Mouse (Mus musculus): ENCODE measurements around the gene Hint1.
"Not testable (repeated sequence)": the region's sequence is repeated elsewhere in the genome, so short reads cannot be mapped to it uniquely, and the experiment has no call there.

Hint1 gene

DNA sequence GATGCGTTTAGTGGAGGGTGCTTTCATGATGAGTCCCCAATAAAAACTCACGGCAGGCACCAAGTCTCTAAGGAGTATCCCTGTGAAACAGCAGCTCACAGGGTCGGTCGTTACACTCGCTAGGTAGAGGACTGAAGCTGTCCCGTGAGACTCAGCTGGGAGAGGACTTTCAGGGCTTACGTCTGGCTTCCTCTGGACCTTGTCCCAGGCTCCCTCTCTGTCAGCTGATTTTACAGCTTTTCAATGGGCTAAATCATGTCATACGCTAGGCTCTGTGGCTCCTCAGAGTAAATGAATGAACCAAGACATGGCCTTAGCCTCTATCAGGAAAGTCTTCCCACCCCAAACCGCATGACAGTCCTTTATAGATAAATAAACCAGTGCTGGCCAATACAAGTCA, 28.4 kb downstream of the Hint1 start:
- no peak for DNase-seq (ENCODE audit: low spot score in 2 of 2)

DNA sequence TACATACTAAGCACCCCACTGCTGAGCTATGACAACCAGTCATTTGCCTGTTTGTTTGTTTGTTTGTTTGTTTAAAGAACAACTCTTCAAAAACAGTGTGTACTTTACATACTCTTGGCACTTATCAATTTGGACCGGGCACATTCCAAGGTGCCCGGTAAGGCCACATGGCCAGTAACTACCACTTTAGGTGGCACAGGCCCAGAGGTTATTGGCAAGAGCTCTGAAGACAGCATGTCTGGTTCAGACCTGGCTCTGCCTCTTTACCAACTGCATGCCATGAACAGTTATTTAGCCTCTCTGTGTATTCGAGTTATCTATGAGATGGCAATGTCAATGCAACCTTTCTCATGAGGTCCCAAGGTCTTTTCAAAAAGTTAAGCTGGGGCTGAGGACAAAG, 30.5 kb downstream of the Hint1 start:
- not testable (repeated sequence) for DNase-seq (ENCODE audit: low spot score in 2 of 2)

DNA sequence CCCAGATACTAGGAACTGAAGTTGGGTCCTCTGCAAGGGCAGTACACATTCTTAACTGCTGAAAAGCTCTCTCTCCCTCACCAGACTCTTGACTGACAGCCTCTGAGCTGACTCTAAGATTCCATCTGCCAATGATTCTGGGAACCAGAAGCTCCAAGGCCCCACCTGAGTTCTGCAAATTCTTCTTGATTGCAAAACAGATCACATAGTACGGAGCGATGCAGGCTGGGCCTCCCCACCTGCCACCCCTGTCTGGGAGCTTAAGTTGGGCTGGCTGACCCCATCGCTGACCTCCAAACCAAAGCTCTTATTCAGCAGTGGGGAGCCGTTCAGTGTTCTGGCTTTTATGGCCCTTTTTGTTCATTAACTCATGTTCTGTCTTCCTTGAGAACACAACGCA, 31.3 kb downstream of the Hint1 start:
- DNase-seq (ENCODE audit: low spot score in 2 of 2): no peak

DNA sequence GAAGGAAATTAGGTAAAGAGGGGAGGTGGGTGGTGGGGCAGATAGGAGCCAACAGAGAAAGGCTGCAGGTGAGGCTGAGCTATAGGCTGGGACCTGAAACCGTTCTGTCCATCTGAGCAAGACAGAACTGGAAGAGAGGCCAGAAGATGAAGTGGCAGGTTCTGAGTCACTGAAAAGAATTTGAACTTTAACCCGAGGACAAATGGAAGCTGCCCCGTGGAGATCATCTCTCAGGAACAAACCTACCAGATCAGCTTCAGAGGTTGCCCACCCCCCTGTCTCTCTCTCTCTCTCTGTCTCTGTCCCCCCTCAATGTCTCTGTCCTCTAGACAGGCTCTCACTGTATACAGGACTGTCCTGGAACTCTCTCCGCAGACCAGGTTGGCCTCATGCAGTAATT, 33.5 kb downstream of the Hint1 start:
- DNase-seq (ENCODE audit: low spot score in 2 of 2): no peak

DNA sequence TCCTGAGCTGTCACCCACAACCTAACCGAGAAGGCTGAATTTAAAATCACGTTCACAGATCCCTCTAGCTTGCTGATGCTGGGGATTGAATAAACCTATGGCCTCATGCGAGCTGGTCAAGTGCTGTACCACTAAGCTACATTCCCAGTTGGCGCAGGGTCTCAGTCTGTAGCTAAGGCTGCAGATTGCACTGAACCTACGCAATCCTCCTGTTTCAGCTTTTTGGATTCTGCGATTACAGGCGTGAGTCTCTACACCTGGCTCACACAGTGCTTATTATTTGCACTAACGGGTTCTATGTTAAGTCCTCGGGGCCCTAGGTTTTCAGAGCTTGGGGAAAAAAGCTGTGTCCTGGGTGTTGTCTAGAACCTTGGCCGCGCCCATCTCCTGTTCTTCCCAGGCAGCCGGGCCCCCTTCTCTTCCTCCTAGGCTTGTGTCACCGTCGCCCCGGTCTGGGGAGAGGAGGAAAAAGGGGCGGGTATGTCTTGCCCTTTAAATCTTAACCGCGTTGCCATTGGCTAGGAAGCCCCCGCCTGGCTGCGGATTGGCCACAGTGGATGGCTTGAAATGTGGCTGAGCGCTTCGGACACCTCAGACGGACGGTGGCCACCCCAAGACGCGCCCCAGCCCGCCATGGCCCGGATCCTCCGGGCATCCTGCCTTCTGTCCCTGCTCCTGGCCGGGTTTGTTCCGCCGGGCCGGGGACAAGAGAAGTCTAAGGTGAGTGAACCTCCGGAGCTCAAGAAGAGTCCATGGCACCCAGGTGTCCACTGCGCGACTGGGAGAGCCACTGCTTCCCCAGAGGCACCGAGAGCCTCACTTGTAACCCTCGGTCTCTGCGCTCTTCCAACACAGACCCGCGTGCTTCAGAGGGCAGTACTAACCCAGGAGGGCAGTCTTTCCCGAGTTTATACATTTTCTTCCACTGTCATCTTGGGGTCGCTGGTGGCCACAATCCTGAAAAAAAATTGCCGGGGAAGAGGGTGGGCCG, 36.4 kb downstream of the Hint1 start, which contains the start of gene Gpx3:
Gpx3 (plus strand) TSS at position 121 of the 991 bp plus-strand sequence.
- DNase-seq (ENCODE audit: low spot score in 2 of 2): peak in 1 of 2 experiments; percentile 49

DNA sequence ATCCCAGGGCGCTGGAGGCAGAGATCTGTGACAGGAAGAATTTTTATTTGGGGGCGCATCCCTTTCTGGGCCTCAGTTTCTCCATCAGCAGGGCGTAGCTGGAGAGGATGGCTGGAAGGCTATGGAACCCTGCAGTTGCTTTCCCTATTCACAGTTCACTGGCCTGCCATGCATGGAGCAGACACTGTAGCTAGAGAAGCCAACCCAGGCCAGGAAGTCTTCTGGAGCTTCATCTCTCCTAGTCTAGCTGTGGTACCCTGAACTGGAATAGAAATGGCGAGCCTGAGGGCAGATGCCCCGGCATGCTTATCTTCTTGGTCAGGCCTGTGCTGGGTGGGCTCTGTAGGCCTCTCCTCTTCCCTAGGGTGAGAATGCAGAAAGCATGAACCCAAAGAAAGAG, 37.2 kb downstream of the Hint1 start:
- no peak for DNase-seq (ENCODE audit: low spot score in 2 of 2)

DNA sequence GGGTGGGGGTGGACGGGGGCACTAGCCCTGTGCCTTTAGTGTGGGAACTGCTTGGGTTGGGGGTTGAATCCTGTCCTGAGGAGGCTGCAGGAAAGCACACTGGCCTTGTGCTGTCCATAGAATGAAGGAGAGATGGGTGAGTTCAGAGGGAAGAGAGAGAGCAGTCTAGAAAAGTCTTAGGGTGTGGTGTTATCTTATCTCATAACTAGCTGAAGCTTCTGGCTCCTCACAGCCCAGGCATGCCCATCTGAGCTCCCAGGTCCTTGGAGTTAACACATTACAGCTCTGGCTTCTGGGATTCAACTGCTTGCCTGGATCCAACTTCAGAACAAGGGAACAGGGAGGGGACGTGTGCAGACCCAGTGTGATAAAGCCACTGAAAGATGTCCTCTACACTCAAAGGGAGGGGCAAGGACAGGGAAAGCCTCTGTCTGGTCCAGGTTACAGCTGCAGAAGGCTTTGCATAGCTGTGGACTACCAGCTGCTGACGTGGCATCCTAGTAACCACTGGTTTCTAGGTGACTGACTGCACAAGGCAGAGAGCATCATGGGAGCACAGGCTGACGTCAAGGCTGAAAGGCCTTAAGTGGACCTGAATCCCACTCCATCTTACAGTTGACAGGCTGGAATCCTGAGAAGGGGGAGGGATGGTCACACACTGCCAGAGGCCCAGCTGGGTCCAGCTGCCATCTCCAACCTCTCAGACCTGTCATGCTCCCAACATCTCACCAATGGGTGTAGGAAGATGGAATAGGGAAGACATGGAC, 37.9 kb downstream of the Hint1 start:
- DNase-seq (ENCODE audit: low spot score in 2 of 2): no peak

DNA sequence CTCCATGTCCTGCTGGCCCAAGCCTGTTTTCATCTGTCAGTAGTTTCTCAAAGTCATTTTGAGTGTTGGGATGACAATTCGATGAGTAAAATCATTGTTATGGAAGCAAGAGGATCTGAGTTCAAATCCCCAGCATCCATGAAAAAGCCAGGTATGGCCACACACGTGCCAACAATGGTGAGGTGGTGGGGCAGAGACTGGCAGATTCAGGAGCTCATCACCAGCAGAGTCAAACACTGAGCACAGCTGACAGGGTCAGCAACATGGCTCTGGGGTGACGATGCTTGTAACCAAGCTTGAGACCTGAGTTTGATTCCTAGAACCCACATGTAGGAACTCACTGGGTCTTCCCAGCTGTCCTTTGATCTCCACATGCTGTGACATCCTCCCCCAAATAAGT, 38.9 kb downstream of the Hint1 start:
- no peak for DNase-seq (ENCODE audit: low spot score in 2 of 2)

DNA sequence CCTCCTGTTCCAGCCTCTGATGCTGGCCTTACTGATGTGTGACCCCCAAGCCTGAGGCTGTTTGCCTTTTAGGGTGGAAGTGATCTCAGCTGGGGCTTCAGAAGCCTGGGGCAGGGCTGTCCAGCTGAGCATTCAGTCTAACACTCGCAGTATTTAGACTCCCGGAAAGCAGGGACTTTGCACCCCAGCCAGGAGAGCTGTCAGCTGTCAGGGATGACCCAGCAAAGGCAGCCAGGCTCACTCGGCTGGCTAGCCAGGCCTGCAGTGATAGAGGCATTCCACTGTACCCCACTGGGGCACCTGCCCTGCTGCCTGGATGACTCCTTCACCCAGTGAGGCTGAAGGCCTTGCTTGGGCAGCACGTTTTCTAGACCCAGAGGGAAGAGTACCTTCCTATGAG, 39.7 kb downstream of the Hint1 start:
- DNase-seq (ENCODE audit: low spot score in 2 of 2): no peak

DNA sequence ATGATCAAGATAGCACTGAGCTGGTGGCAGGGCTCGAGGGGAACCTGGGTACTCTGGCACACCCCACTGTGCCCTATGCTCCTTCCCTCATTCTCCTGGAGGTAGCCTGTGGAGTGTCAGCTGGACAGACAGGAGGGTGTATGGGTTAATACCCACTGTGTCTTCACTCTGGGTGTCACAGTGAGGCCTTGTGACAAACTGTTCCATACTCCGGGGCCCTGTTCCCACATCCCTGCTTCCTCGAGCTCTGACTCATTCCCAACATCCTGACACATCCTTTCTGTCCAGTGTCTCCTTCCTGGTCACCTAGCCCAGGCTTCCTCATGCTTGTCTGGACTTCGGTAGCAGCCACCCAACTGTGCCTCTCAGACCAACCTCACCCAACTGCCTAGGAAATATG, 40.3 kb downstream of the Hint1 start:
- no peak for DNase-seq (ENCODE audit: low spot score in 2 of 2)

DNA sequence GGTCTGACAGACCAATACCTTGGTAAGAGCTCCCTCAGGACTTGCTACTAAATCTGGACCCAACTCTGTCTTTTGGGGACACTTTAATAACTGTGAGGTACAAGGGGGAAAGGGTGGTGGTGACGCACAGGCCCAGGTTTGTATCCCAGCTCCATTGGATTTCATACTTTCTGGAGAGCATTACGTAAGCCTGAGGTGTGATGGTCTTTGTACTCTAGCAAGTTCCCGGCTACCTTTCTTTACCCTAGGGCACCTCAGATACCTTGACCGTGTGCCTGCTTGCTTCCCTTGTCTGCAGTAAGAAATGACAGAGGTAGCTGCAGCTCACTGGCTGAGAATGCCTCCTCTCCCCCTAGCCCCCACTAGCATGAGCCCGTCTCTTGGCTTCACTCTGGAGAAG, 41.1 kb downstream of the Hint1 start:
- no peak for DNase-seq (ENCODE audit: low spot score in 2 of 2)

DNA sequence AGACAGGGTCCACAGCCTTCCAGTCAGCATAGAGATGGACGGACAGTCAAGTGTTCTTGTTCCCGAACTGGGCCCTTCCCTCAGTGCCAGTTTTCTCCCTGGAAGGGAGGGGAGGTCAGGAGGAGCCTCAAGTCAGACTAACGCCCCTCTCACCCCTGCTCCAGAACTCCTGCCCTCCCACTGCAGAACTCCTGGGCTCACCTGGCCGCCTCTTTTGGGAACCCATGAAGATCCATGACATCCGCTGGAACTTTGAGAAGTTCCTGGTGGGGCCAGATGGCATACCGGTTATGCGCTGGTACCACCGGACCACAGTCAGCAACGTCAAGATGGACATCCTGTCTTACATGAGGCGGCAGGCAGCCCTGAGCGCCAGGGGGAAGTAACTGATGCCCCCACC, 43.1 kb downstream of the Hint1 start:
- no peak for DNase-seq (ENCODE audit: low spot score in 2 of 2)

DNA sequence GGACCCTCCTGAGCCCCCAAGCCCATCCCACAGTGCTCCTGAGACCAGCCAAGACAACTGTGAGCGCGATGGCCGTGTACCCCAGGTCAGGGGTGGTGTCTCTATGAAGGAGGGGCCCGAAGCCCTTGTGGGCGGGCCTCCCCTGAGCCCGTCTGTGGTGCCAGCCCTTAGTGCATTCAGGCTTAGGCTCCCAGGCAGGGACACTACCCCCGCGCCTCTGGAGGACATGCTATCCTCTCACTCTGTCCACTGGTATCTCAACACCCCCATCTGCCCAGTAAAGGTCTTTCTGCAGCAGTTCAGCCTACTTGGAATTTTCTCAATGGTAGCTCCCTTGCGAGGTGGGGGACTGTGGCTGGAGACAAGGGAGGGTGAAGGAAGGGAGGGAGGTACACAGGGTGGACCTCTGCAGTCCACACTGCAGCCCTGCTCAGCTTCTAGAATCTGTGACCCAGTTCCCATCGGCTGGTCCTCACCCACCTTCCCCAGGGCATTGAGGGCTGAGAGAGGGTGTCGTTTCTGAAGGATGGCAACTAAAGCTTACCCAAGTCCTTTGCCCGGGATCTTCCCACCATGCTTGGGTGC, 44.0 kb downstream of the Hint1 start:
- no peak for DNase-seq (ENCODE audit: low spot score in 2 of 2)

DNA sequence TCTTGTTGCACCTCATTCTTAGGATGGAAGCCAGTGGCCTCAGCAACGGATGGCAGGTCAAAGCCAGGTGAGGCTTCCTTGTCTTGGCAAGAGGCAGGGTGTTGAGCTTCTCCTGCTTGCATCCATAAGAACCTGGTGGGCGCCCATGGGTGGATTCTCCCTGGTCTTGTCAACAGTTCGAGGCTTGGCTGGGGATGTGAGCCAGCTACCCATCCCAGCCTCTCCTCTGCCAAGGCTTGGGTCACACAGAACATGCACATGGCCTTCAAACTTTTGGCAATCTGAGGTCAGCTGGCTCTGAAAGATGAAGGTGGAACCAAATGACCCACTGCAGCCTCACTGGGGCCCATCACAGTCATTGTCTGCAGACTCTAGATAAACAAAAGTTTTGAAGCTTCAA, 45.0 kb downstream of the Hint1 start:
- no peak for DNase-seq (ENCODE audit: low spot score in 2 of 2)

DNA sequence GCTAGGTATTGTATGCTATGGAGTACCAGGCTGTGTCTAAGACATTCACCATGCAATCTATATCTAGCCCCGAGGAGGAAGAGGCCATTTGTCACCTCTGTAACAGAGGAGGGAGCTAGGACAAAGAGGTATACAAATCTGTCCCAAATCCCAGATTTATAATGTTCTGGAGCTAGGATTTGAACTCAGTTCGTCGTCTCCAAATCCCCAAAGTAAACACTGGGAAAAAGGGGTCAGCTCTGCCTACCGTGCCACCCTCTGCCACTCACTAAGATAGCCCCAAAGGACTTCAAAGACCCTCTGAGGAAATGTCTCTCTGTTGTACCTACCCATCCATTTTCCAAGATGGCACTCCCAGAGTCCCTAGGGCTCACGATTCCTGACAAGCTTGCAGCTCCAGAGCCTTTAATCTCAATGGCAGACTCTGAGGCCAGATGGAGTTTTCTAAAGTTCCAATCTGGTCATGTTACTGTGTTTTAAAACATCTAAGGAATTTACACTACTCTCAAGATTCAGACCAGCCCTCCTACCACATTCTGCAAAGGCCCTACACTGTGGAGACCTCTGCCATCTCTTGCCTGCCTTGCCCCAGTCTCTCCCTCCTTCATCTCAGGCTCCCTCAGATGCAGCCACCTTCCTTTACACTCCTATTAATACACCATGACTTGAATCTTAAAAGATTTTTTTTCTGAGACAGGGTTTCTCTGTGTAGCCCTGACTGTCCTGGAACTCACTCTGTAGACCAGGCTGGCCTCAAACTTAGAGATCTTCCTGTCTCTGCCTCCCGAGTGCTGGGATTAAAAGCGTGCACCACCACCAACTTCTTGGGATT, 45.7 kb downstream of the Hint1 start:
- no peak for DNase-seq (ENCODE audit: low spot score in 2 of 2)

DNA sequence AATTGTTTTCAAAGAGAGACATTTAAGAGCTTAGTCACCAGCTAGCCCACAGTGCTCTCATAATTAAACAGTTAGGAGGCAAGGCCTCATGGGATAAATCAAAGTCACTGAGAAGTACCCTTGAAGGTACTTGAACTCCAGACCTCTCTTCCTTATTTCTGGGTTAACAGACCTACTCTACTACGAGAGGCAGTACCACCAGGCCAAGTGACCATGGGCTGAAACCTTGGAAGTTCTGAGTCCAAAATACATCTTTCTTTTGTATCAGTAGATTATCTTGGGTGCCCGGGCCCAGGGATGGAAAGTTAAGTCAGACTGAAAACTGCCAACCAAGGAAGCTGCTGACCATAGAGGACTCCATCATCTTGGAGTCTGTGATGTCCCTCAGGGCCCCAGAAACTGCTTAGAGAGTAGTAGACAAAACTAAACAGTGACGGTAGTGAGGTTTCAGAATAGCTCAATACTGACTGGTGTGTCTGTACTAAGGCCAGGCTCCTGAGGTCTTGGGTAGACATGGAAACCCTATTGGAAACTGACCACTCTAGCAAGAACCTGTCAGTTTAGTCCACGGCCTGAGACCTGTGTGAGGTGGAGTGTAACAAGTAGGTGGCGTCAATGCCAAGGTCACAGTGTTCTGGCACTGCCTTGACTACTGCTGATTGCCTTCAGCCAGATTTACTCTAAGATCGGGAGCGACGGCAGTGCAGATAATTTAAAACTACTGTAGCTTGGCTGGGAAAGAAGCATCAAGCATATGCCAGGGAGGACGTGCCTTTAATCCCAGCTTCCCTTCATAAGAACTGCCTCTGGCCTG, 46.5 kb downstream of the Hint1 start:
- DNase-seq (ENCODE audit: low spot score in 2 of 2): no peak

DNA sequence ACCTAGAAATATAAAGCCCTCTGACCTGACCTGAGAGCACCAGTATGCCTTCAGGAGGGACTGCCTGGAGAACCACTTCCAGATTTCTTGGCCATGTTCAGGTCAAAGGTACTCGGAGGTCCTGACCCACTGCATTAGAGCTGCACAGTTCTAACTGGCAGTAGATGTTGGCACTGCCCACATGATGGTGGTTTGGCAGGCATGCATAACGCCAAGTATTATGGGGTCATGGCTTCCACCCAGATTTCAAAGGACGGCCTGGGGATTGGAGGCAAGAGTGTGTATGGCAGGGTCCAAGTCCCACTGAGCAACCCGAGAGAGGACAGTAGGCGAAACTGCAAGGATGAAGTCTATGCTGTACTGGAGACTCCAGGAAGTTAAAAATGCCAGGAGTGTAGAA, 47.7 kb downstream of the Hint1 start:
- DNase-seq (ENCODE audit: low spot score in 2 of 2): no peak

DNA sequence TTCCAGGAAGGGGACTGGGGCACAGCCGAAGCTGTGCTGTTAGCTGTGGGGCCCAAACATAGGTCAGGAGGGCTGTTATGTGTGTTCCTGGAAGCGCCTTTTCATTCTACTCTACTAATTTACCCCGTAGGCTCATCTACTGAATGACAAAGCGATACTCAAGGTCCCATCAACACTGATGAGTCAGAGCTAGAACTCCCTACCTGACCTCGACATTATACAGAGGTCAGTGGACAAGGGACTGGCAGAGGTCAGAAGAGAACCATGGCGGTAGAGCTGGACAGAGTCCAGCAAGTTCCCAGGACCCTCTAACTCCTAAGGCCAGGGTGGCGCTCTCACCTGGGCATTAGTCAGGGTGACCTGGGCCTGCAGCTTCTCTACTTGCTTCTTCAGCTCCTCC, 51.3 kb downstream of the Hint1 start:
- DNase-seq (ENCODE audit: low spot score in 2 of 2): no peak

DNA sequence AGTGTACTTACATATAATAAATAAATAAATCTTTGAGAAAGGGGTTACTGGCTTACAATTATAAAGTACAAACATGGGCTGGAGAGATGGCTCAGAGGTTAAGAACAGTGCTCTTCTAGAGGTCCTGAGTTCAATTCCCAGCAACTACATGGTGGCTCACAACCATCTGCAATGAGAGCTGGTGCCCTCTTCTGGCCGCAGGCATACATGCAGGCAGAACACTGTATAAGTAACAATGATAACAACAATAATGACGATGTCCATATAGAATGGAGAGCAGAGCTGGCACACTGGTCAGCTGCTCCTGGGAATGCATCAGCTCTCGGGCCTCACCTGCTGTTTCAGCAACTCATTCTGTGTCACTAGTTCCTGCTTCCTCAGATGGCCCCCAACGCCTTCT, 52.1 kb downstream of the Hint1 start:
- no peak for DNase-seq (ENCODE audit: low spot score in 2 of 2)

Measured in frontal cortex, postnatal 10 days (tissue).